Mouse (Mus musculus) CD4-positive helper T cell, adult 2 months (primary cell): ENCODE measurements around the gene Ing3.

Source experiments
- DNase-seq: peaks from one replicate; pipeline ENCODE4 v3.0.0-alpha.2; 2012; ENCODE audit warnings: low read depth, missing footprints, low spot score

The Ing3 gene

DNA sequence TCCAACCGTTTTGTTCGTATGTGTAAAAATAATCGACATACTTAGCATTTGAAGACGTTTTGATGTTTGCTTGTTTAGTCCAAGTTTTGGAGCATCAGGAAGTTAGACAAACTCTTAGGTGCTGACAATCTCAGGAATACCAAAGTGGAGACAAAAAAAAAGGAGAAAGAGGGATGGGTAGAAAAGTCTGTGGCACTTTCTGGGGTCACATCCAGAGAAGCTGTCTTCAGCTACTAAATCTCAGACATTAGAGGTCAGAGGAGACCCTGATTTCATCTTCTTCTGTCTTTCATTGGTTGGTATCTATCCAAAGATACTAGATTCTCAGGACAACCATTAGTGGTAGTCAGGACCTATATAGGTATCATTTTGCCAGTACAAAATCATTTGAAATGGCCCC lies 41.8 kb downstream of the Ing3 start:
- no peak for DNase-seq

DNA sequence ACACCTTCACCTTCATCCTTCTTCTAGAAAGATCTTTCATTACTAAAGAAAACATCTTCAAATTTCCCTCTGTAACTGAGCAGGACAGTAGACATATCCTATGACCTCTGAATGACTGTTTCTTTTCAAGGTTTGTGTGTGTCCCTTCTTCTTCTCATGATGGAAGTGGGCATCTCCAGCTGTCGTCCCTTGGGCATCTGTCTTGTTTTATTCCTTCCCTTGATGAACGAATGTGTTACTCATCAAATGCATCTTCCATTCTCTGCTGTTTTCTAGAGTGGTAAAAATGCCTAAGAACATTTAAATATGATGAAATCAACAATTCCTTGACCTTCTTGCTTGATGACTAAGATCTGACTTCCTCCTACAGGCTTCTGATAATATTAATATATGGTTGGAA lies 43.7 kb downstream of the Ing3 start:
- no peak for DNase-seq

DNA sequence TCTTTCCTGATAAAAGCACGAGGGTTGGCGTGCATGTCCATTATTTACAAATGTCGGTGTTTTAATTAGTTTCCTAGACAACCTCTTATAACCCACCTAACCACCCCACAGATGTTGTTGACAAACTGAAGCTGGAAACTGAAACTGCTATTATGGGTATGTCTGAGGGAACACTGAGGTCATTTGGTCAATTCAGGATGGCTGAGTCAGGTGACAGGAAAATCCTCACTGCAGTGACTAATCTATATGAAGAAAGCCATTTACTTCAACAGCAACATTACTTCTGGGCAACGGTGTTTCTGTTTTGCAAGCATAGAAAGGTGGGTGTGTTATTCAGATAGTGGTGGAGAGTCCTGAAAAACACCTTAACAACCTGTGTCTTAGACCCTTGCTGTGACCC lies 48.8 kb downstream of the Ing3 start:
- no peak for DNase-seq

DNA sequence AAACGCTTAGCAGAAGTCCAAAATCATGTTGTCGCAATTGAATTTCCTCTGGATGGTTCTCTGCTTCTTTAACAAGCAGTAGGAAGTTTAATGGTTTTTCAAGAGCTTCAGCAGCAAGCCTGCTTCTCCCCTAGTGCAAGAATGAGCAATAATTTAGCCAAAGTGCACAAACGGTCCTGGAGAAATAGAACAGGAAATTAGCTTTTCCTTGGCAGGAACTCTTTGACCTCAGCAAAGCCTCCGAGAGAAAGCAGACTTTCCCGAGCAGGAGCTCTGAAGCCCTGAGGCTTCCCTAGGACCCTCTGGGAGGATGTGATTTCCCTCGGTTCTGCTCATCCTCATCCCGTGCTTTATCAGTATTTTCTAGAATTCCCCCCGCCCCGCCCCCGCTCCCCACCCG lies 49.7 kb downstream of the Ing3 start:
- no peak for DNase-seq

DNA sequence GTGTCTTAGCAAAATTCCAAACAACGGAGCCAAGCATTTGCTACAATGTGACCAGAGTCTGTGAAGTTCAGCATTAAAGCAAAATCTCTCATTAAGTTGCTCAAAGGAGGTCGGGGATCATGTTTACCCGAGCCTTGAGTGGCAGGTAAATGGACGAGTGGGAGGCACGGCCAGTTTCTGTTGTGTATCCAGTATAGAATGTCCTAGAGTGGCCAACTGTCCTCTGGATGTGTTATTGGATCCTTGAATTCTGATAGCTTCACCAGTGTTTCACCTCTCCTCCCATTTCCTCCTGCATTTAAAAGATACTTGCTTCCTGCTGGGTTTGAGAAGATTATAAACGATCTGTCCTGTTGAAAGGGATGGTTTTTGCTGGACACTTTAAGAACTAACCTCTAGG lies 50.7 kb downstream of the Ing3 start:
- no peak for DNase-seq

DNA sequence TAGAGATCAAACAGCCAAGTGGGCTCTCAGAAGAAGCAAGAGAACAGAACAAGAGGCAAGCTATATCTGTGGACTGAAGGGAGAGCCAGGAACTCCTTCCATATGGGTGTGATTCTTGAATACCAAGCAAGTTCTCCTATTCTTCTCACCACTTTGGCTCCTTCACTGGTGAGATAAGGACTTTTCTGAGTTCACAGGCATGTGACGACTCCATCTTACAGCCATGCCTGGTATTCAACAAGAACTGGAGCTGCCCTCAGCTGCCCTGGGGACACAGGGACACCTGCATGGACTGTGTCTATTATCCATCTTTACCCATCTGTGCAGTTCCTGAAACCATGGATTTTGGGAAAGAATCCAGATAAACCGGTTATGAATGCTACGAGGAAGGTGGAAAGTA lies 51.5 kb downstream of the Ing3 start:
- no peak for DNase-seq

DNA sequence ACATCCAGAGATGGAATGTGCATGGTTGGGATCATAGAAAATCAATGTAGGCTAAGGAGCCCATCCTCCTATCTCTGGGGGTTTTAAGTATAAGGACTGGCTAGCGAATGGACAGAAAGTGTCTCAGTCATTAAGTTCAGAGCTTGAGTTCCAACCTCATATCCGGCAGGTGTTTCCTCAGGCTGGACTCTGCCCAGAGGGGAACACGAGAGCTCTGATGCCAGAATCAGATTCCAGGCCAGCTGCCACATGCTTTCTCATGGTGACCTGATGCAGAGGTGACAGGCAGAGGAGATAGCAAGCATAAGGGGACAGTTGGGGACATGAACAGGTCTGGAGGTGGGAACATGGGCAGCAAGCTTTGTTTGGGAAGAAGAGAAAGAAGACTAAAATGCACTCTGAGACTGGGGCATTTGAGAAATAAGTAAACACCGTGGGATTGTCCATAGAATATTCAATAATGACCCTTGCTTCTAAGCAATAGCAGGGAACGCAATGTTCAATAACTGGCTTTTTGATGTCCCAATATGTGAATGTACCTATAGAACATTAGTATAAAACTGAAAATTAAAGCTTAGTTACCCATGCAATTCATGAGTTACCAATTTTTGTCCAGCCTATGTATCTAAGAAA lies 52.0 kb downstream of the Ing3 start:
- DNase-seq = no peak

DNA sequence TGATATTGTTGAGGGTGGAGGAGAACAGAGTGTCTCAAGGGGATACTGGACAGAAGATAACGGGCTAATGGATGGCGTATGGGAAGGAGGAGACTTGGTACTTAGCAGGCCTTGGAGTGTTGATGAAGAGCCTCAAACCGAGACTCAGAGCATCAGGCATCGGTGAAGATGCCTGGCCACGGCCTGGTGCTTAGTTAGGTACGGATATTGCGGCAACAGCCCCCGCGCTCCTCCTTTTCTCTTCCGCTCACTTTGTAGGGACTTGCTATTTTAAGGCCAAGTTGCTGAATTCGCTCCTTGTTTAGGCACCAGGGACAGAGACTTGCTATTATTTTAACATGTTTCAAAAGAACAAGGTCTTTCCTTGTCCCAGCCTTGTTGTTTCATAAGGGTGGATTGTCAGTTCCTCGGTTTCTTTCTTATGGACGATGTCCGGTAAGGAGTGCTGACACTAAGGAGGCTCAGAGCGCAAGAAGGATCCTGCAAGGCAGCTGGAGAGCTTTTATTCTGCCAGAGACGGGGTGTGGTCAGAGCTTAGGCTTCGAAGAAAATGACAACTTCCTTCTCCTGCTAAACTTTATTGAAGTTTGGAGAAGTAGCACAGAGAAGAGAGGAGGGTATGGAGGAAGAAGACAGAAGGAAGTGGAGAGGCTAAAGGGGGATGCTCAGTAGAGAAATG lies 53.3 kb downstream of the Ing3 start:
- no peak for DNase-seq

DNA sequence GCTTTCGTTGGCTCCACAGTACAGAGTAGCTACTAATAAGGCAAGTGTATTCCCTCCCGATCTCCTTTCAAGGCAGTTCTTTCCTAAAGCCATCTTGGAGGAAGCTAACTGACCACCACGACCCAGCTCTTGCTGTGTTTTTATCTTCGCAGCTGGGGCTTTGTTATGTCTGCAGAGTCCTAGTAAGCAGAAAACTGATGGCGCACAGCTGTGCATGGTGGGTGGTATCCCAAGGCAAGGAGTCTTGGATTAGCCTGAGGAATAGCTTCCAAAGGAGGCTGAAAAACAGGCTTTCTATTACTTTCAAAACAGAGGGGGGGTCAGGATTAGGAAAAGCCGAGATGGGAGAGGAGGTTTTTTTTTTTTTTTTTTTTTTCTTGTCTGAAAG lies 53.8 kb downstream of the Ing3 start:
- DNase-seq = no peak

DNA sequence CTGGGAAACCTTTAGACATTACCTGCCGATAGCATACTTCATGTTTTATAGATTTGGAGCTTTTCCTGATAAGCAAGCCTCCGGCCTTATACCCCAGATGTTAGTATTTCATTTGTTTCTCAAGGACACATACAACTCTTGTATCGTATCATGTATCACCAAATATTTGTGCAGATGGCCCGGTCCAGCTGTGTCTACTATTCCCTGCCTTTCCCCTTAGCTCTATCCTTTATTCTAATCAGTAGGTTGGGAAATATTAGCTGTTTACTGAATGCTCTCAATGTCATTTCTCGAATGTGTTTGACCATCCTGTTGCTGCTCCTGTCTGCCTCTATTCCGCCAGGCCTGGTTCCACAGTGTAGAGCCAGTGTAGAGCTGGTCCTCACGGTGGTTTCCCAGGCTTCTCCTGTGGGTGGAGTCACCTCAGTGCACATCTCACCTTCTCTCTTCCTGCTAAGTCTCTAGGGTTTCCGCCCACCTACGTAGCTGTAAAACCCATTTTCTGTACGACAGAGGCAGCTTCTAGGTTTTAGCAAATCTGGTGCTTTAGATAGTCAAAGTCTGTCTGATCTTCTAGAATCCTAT lies 54.7 kb downstream of the Ing3 start:
- DNase-seq = no peak

DNA sequence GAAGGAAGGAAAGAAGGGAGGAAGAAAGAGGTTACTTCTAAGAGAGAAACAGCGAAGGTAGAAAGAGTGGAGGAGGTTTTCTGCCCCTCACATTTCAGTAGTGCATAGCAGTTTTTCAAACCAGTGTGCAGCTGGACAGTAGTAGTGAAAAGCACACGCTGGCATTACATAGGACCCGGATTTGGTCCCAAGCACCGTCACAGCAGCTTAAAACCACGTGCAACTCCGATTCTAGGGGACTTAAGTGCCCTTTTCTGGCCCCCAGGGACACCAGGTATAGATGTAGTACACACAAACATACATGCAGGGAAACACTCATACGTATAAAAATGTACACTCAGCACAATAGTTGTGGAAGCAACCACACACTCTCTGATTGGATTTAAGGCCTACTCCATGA lies 59.0 kb downstream of the Ing3 start:
- DNase-seq = no peak

DNA sequence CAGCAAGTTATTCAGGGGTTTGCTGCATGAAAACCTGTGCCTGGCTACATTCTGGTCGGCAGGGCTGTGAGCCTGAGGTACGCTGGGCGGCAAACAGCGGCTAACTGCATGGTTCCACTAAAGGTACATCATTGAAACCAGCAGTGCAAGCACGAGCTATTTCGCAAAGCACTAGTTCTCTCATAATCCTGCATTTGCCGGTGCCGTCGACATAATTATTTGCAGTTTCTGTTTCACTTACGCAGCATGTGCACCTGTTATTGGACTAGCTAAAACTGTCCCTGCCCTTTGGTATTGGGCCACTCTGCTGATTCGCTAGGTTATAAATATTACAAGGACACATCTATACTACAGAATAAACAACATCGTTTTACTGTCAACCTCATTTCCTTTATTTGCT lies 60.9 kb downstream of the Ing3 start:
- DNase-seq = no peak

DNA sequence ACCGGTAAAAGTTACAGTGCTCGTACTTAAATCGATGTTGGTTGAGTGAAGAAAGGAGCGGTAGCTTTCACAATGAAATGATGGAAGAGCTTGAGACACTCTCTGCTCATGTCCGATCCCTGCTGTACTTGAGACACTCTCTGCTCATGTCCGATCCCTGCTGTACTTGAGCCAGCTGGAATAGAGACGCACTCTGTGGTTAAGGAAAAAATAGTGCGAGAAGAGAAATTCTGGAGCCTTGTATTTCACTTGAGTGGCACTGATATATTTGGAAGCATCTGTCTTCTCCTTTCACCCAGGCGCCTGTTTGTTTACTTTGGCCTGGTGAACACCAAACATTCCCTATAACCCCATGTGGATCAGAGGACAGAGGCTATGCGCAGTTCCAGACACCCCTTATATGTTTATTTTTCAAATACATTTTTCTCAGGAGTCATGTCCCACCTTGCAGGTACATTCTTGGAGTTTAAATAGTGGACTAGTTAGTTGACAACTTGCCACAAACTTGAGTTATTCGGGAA lies 61.5 kb downstream of the Ing3 start:
- no peak for DNase-seq

DNA sequence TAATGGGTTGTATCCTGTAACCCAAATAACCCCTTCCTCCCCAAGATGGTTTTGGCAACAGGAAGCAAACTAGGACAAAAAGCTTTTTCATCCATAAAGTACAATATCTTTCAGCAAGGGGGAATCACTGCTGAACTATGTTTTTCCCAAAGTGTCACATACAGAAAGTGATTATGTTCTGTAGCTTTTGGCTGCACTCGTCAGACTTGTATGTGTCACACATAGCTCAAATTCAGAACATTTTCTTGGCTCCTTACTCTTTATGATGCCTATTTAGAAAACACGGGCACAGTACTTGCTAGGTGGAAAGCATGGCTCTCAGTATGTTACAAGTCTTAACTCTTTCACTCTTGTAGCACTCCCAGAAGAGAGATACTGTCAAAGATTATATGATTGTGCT lies 62.2 kb downstream of the Ing3 start:
- DNase-seq = no peak

DNA sequence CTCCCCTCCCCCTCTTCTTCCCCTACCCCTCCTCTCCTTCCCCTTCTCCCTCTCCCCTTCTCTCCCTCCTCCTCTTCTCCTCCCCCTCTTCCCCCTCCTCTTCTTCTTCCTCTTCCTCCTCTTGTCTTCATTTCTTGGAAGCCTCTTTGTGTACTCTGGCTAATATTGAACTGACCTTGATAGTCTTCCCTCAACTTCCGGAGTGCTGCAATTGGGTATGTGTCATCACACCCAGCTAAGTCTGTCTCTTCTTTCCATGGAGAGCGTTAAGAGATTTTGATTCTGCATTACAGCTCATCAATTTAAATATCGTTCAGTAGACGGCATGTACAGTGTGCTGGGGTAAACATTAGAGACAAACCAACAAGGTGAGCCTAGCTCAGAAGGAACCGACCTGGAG lies 62.7 kb downstream of the Ing3 start:
- no peak for DNase-seq

DNA sequence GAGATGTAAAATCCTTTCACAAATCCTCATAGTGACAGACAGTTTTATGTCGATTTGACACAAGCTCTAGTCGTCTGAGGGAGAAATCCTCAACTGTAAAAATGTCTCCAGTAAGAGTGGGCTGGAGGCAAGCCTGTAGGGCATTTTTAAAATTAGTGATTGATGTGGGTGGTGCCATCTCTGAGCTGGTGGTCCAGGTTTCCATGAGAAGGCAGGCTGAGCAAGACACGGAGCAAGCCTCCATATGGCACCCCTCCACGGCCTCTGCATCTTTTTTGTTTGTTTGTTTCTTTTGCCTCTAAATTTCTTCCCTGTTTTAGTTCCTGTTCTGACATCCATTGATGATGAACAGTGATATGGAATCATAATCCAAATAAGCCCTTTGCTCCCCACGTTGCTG lies 63.1 kb downstream of the Ing3 start:
- DNase-seq = no peak

DNA sequence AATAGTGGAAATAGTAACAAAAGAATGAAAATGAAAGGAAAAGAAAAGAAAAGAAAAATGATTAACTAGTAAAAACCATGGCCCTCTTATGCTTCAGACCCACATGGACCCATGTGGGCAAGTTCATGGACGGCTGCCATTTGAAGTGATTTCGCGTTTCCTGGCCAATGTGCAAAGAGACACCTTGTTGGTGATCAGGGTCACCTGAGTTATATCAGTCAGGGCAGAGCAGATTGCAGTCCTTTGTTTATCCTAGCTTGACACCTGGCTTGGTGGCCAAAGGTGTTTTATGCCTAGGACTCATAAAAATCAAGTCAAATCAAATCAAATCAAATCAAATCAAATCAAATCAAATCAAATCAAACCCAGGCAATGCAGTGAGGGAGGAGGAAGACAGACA lies 64.0 kb downstream of the Ing3 start:
- DNase-seq = no peak

DNA sequence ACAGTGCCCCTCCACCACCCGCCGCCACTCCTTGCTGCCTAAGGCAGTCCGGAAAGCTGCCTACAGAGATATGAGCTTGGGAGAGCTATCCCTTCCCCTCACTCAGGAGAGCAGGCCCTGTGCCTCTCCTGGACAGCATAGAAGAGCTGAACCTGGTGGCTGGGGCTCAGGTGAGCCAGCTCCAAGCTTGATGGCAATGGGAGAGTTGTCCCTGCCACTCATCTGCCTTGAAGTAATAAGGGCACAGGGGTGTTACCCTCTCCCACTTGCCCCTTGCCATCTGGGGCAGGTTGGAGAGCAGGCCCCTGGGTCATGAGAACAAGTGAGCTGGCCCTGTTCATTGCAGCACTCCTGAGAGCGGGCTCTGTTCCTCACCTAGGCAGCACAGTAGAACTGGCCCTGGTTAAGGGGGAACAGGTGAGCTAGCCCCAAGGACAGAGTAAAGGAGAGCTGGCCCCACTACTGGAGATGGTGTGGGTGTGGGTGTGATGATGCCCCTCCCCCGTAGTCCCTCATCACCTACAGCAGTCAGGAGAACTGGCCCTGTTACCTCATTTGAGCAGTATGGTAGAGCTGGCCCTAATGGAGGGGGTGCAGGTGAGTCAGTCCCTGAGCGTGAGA lies 65.0 kb downstream of the Ing3 start:
- DNase-seq = no peak

DNA sequence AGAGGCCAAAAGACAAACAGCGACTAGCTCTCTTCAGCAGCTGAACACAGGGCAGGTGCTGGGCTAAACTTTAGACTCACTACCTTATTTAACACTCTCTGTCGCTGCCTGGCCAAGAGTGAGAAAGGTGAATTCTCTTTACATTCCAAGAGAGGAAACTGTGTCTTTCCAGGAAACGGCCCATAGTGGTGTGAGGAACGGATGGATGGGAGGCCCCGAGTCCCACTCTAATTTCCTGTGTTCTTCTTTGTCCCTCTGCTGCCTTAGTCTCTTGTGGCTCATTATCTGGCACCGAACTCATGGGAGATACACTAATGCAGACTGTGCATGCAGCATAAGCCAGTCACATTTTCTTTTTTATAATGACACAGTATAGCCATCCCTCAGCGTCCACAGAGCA lies 68.3 kb downstream of the Ing3 start:
- no peak for DNase-seq

DNA sequence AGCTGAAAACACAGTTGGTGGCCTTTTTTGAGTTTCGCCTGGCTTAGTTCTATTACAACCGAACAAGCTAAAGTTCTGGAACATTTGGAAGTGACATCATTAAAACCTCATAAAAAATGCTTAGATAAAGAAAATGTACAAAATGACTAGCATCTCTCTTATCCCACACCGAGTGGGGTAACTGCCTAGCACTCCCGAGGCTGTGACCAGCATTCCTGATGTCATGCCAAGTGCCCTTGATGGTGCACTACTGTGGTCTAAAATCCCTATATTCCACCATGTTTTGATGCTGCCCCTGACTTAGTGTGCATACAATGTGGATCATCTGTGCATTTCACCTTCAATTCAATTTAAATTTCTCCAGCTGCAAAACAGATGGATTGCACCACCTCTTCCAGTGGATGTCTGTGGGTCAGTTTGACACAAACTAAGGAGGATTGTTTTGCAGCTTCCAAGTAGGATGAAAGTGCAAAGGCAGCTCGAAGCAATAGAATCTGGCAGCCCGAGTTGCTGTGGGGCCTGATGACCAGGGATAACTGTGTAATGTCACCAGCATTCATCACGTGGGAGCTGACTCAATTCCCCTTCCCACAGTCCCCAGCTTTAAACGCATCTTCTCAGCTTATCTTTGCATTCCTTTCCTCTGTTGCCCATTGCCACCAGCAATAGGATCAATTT lies 69.5 kb downstream of the Ing3 start:
- no peak for DNase-seq

DNA sequence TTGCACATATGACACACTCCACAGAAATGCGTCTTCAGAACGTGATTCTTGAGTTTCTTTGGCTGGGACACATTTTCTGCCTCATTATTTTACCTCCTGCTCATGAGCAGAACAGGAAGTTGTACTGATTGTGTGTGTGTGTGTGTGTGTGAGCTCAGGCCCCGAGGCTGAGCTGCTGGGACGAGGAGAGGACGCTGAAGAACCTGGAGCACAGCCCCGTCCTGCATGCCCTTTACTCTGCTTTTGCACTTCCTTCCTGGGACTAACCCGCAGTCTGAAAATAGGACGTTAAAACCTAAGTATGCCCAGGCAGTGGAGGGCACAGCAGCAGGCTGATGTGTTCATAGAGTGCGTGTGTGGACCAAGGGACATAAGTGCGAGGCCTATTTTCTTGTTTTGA lies 70.3 kb downstream of the Ing3 start:
- no peak for DNase-seq

DNA sequence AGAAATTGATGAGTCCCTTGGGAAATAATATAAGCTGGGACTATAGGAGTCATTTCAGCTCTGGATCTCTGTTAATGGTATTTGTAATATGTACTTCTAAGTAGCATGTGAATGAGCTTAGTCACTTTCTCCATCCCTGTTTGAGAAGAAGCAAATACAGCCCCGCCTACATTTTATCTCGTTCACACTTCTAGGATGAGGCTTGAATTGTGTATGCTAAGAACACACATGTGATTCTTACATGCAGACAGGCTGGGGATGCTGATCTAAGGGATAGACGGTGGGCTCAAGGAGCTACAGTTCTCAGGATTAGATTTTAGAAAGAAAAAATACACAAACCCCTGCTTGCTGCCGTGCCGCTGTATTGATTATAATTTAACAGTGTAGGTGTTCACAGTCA lies 71.3 kb downstream of the Ing3 start:
- DNase-seq = no peak
